Mouse (Mus musculus) heart, adult 2 months (tissue): ENCODE measurements around the gene Lmtk2.

Experiments used
- CTCF ChIP-seq: fragments of 200-600 bp; IDR thresholded peaks from 2 replicates; pipeline ENCODE4 v1.8.1; 2022; ENCODE audit warnings: antibody characterized with exemption, mild to moderate bottlenecking, moderate library complexity
- POLR2A ChIP-seq: fragments of 200-500 bp; IDR thresholded peaks from 2 replicates; pipeline ENCODE4 v1.6.1; 2011; ENCODE audit warnings: mild to moderate bottlenecking, low read depth, low read length, control low read depth; ENCODE audit not compliant: insufficient read depth

GRCm38 (mm10) chr5:144173648-144174047 lies 73.4 kb downstream of the Lmtk2 start:
- TF ChIP-seq POLR2A (no peak), CTCF (no peak)
